Mouse (Mus musculus) adrenal gland (tissue): ENCODE results near the gene Ska2.

ENCODE experiments used
- intact Hi-C: fragments of 180-260 bp; cut with DNase I; formaldehyde crosslinking; loops from one replicate; pipeline ENCODE4 v1.15.1; 2025
- microRNA-seq, 2 experiments: library from miRNA; unstranded; fragments of <30 nt; microRNA quantifications; one replicate each; pipeline ENCODE4; 2019

The Ska2 gene

DNA sequence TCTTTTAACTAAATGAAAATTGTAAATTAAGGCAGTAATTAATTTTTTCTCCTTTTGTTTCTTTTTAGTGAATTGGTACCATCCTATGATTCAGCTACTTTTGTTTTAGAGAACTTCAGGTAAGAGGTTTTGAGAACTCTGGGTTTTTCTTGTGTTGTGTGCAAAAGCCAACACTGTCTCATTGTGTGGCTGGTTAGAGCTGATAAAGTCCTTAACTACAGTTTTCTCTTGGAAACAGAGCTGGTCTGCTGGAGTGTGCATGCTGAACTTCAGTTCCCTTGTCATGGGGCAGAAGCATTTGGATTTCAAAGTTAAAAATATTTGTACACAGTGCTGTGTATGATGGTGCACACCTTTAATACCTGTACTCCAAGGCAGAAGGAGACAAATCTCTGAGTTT lies 54.7 kb downstream of the Ska2 start:
- intact Hi-C loops = no loop called here

- intact Hi-C loops = no loop called here
Measured at GRCm38 (mm10) chr11:87173625-87174024, 64.6 kb downstream of the Ska2 start.

Small RNAs within 50 kb of the gene (microRNA-seq; reads per million reads assigned to microRNA genes)
- gene Mir301 = 105 to 138 reads per million in 2 experiments
